Mouse (Mus musculus) gastrocnemius, adult 18-20 months (tissue): ENCODE results near the gene Tusc2. TPM values are rescaled to one million over a fixed set of nuclear protein-coding genes. Genes with fewer than 3 reads are reported as not detected.

Source experiments
- DNase-seq: peaks from one replicate; pipeline ENCODE4 v3.0.0; 2021; ENCODE audit warnings: low spot score
- total RNA-seq, 2 experiments: library from RNA; stranded (reverse); gene quantifications; 2 replicates each; pipeline ENCODE4 v1.2.3; 2021

The Tusc2 gene
- total RNA-seq, 2 experiments from 2014 or later = 38.7 to 40.9 TPM

GRCm38 (mm10) chr9:107608741-107609432, 45.8 kb downstream of the Tusc2 start, which contains the start of gene Sema3b:
TSS of gene Sema3b (minus strand) at chr9:107609229.
- DNase-seq = peak; percentile 53

GRCm38 (mm10) chr9:107609433-107609830, 46.4 kb downstream of the Tusc2 start:
- DNase-seq = no peak

GRCm38 (mm10) chr9:107611456-107612190, 48.6 kb downstream of the Tusc2 start:
- no peak for DNase-seq

- DNase-seq = peak; percentile 99
Measured at GRCm38 (mm10) chr9:107612191-107612944, 49.3 kb downstream of the Tusc2 start.

GRCm38 (mm10) chr9:107612945-107613569, 50.0 kb downstream of the Tusc2 start:
- DNase-seq = no peak

GRCm38 (mm10) chr9:107615035-107615434, 52.0 kb downstream of the Tusc2 start:
- DNase-seq = no peak

Other genes with a start within 250 kb of the Tusc2 start
- gene Hemk1, start 224.9 kb upstream of the Tusc2 start, total RNA-seq = 10 to 100 TPM; 11.8 to 13.3 TPM
- gene 6430571L13Rik, start 222.7 kb upstream of the Tusc2 start, total RNA-seq = 10 to 100 TPM; 31.8 to 32.2 TPM
- gene Cacna2d2, start 163.6 kb upstream of the Tusc2 start, total RNA-seq = under 1 TPM; 0.52 to 0.94 TPM
- 10 to 100 TPM; 16.3 to 17.1 TPM for gene Tmem115, start 29.3 kb upstream of the Tusc2 start, total RNA-seq
- 1 to 10 TPM; 3.0 to 4.1 TPM for gene Cyb561d2, start 21.1 kb upstream of the Tusc2 start, total RNA-seq
- gene Nprl2, start 21.0 kb upstream of the Tusc2 start, total RNA-seq = 10 to 100 TPM; 10.7 to 13.7 TPM
- under 1 TPM; 0.40 to 0.68 TPM for gene Zmynd10, start 16.0 kb upstream of the Tusc2 start, total RNA-seq
- gene Rassf1, start 11.7 kb upstream of the Tusc2 start, total RNA-seq = 10 to 100 TPM; 11.9 to 13.6 TPM
- gene Hyal2, start 4.7 kb downstream of the Tusc2 start, total RNA-seq = 10 to 100 TPM; 14.0 to 25.3 TPM
- 1 to 10 TPM; 1.4 to 1.5 TPM for gene Hyal1, start 13.7 kb downstream of the Tusc2 start, total RNA-seq
- gene Naa80, start 15.6 kb downstream of the Tusc2 start, total RNA-seq = 10 to 100 TPM; 14.0 to 15.3 TPM
- gene Hyal3, start 17.6 kb downstream of the Tusc2 start, total RNA-seq = under 1 TPM; 0.19 to 0.23 TPM
- 10 to 100 TPM; 44.6 to 49.7 TPM for gene Ifrd2, start 24.4 kb downstream of the Tusc2 start, total RNA-seq
- gene Sema3b, start 46.0 kb downstream of the Tusc2 start, total RNA-seq = 10 to 100 TPM; 11.0 to 11.4 TPM
- gene Gnai2, start 72.1 kb downstream of the Tusc2 start, total RNA-seq = 10 to 100 TPM; 59.3 to 75.5 TPM
- gene Slc38a3, start 106.3 kb downstream of the Tusc2 start, total RNA-seq = 10 to 100 TPM; 57.7 to 62.0 TPM
- not detected for gene Gnat1, start 116.5 kb downstream of the Tusc2 start, total RNA-seq
- 1 to 10 TPM; 6.2 to 6.8 TPM for gene Sema3f, start 147.2 kb downstream of the Tusc2 start, total RNA-seq
- 10 to 100 TPM; 34.3 to 40.5 TPM for gene Rbm5, start 207.7 kb downstream of the Tusc2 start, total RNA-seq